Mouse (Mus musculus): ENCODE results near the gene Vezt.

Gene Vezt

GRCm38 (mm10) chr10:94038366-94039260 is 3.0 kb upstream of the Vezt start:
- intact Hi-C loops (cut with DNase I) = no loop called here

GRCm38 (mm10) chr10:94037596-94037995 is 2.0 kb upstream of the Vezt start:
- intact Hi-C loops (cut with DNase I) = no loop called here

- intact Hi-C loops (cut with DNase I) = no loop called here
Measured at GRCm38 (mm10) chr10:94037196-94037595, 1.6 kb upstream of the Vezt start.

GRCm38 (mm10) chr10:94036375-94036758 is 750 bp upstream of the Vezt start:
- intact Hi-C loops (cut with DNase I) = loop anchor here (1.0 kb wide), 1 partner anchor 80 kb away; no protein-coding TSS in a partner anchor

GRCm38 (mm10) chr10:94034876-94035657 is 550 bp downstream of the Vezt start:
- intact Hi-C loops (cut with DNase I) = no loop called here

- intact Hi-C loops (cut with DNase I) = no loop called here
Measured at GRCm38 (mm10) chr10:94031164-94031563, 4.5 kb downstream of the Vezt start.

GRCm38 (mm10) chr10:94028493-94028892 is 7.1 kb downstream of the Vezt start:
- intact Hi-C loops (cut with DNase I) = no loop called here

GRCm38 (mm10) chr10:94025079-94025478 is 10.5 kb downstream of the Vezt start:
- intact Hi-C loops (cut with DNase I) = no loop called here

GRCm38 (mm10) chr10:94021059-94021458 is 14.6 kb downstream of the Vezt start:
- intact Hi-C loops (cut with DNase I) = no loop called here

GRCm38 (mm10) chr10:94020587-94020986 is 15.0 kb downstream of the Vezt start:
- intact Hi-C loops (cut with DNase I) = no loop called here

GRCm38 (mm10) chr10:94017455-94017854 is 18.2 kb downstream of the Vezt start:
- intact Hi-C loops (cut with DNase I) = no loop called here

- intact Hi-C loops (cut with DNase I) = loop anchor here (5.0 kb wide), 1 partner anchor 103 kb away; no protein-coding TSS in a partner anchor
Measured at GRCm38 (mm10) chr10:94014200-94014599, 21.4 kb downstream of the Vezt start.

GRCm38 (mm10) chr10:94013196-94013595 is 22.4 kb downstream of the Vezt start:
- intact Hi-C loops (cut with DNase I) = loop anchor here (5.0 kb wide), 1 partner anchor 104 kb away; no protein-coding TSS in a partner anchor

- intact Hi-C loops (cut with DNase I) = loop anchor here (5.0 kb wide), 1 partner anchor 106 kb away; no protein-coding TSS in a partner anchor
Measured at GRCm38 (mm10) chr10:94011024-94011423, 24.6 kb downstream of the Vezt start.

- intact Hi-C loops (cut with DNase I) = loop anchor here (5.0 kb wide), 1 partner anchor 107 kb away; no protein-coding TSS in a partner anchor
Measured at GRCm38 (mm10) chr10:94009991-94010679, 25.5 kb downstream of the Vezt start.

- intact Hi-C loops (cut with DNase I) = no loop called here
Measured at GRCm38 (mm10) chr10:94008356-94008755, 27.3 kb downstream of the Vezt start.

- intact Hi-C loops (cut with DNase I) = no loop called here
Measured at GRCm38 (mm10) chr10:94000223-94000622, 35.4 kb downstream of the Vezt start.

GRCm38 (mm10) chr10:93999357-93999756 is 36.3 kb downstream of the Vezt start:
- intact Hi-C loops (cut with DNase I) = no loop called here

- intact Hi-C loops (cut with DNase I) = no loop called here
Measured at GRCm38 (mm10) chr10:93995100-93995499, 40.5 kb downstream of the Vezt start.

- intact Hi-C loops (cut with DNase I) = no loop called here
Measured at GRCm38 (mm10) chr10:93994136-93994535, 41.5 kb downstream of the Vezt start.

- intact Hi-C loops (cut with DNase I) = no loop called here
Measured at GRCm38 (mm10) chr10:93985357-93985756, 50.3 kb downstream of the Vezt start.
